Mouse (Mus musculus): ENCODE measurements around the gene Arf3.

GRCm38 (mm10) chr15:98777762-98778161 is 14.7 kb upstream of the Arf3 start, which contains the start of gene Wnt10b:
- no peak for TF ChIP-seq CTCF (IDR thresholded peaks at IDR 0.05; ENCODE audit: low read depth)
- no peak for TF ChIP-seq EP300 (IDR thresholded peaks at IDR 0.05; ENCODE audit: low read depth)
